Mouse (Mus musculus) MEL (cell line): ENCODE data around the gene Syce3. TPM values are rescaled to one million over a fixed set of nuclear protein-coding genes. Genes with fewer than 3 reads are reported as not detected.

ENCODE experiments used
- DNase-seq: peaks from one replicate; pipeline ENCODE4 v3.0.0; 2011; ENCODE audit warnings: low read depth, low spot score
- H3K27ac ChIP-seq: 2 replicates; pipeline ENCODE4 v1.5.1; 2012; ENCODE audit warnings: low read depth, mild to moderate bottlenecking, control low read depth, low read length, moderate library complexity; ENCODE audit not compliant: control insufficient read depth
- H3K27me3 ChIP-seq, 2 experiments: fragments of 150-350 bp in 1 of 2; sonication (generic) in 1 of 2; 2 replicates each; pipeline ENCODE4 v1.6.1; 2012; ENCODE audit warnings: low read length in 2 of 2, mild to moderate bottlenecking in 2 of 2, improper control_type of control experiment in 1 of 2, moderate library complexity in 1 of 2; ENCODE audit not compliant: insufficient read depth in 2 of 2, control insufficient read depth in 1 of 2
- H3K36me3 ChIP-seq, 2 experiments: 2 replicates each; pipeline ENCODE4 v1.6.1; 2012 to 2014; ENCODE audit warnings: low read length in 2 of 2, improper control_type of control experiment in 1 of 2, inconsistent platforms in 1 of 2, mild to moderate bottlenecking in 1 of 2; ENCODE audit not compliant: insufficient read depth in 2 of 2, control insufficient read depth in 1 of 2
- H3K4me1 ChIP-seq, 2 experiments: fragments of 150-350 bp in 1 of 2; sonication (generic) in 1 of 2; 2 replicates each; pipeline ENCODE4 v1.6.1; 2012; ENCODE audit warnings: low read length in 2 of 2, improper control_type of control experiment in 1 of 2, mild to moderate bottlenecking in 1 of 2; ENCODE audit not compliant: insufficient read depth in 2 of 2, control insufficient read depth in 1 of 2
- H3K4me3 ChIP-seq, 2 experiments: fragments of 150-350 bp in 1 of 2; sonication (generic) in 1 of 2; 2 replicates each; pipeline ENCODE4 v1.5.1; 2012; ENCODE audit warnings: low read depth in 2 of 2, low read length in 2 of 2, mild to moderate bottlenecking in 2 of 2, moderate library complexity in 2 of 2, control low read depth in 1 of 2, improper control_type of control experiment in 1 of 2; ENCODE audit not compliant: control insufficient read depth in 1 of 2, insufficient read depth in 1 of 2
- H3K79me2 ChIP-seq: 2 replicates; pipeline ENCODE4 v1.6.1; 2012; ENCODE audit warnings: mild to moderate bottlenecking, low read length, moderate library complexity; ENCODE audit not compliant: control insufficient read depth, poor library complexity, insufficient read depth
- H3K9ac ChIP-seq: 2 replicates; pipeline ENCODE4 v1.6.1; 2012; ENCODE audit warnings: low read depth, mild to moderate bottlenecking, control low read depth, low read length, moderate library complexity; ENCODE audit not compliant: control insufficient read depth, poor library complexity, severe bottlenecking
- H3K9me3 ChIP-seq: fragments of 150-350 bp; sonication (generic); replicated peaks from 2 replicates; pipeline ENCODE4 v1.6.1; 2012; ENCODE audit warnings: mild to moderate bottlenecking, low read length, improper control_type of control experiment, moderate library complexity; ENCODE audit not compliant: insufficient read depth
- BHLHE40 ChIP-seq: IDR thresholded peaks from 2 replicates; pipeline ENCODE4 v1.6.1; 2012; ENCODE audit warnings: low read depth, mild to moderate bottlenecking, inconsistent platforms, low read length, improper control_type of control experiment, borderline replicate concordance
- CHD1 ChIP-seq: IDR thresholded peaks from 2 replicates; pipeline ENCODE4 v1.6.1; 2012; ENCODE audit warnings: low read depth, mild to moderate bottlenecking, inconsistent platforms, low read length, improper control_type of control experiment
- CHD2 ChIP-seq: IDR thresholded peaks from 2 replicates; pipeline ENCODE4 v1.6.1; 2011; ENCODE audit warnings: low read length, improper control_type of control experiment
- E2F4 ChIP-seq: IDR thresholded peaks from 2 replicates; pipeline ENCODE4 v1.6.1; 2011; ENCODE audit warnings: low read depth, low read length, improper control_type of control experiment, borderline replicate concordance
- ELF1 ChIP-seq: IDR thresholded peaks from 2 replicates; pipeline ENCODE4 v1.6.1; 2014; ENCODE audit warnings: low read depth, mild to moderate bottlenecking, inconsistent platforms, low read length, improper control_type of control experiment, moderate library complexity
- GABPA ChIP-seq: IDR thresholded peaks from 2 replicates; pipeline ENCODE4 v1.6.1; 2012; ENCODE audit warnings: low read depth, mild to moderate bottlenecking, inconsistent platforms, low read length, improper control_type of control experiment, moderate library complexity
- GATA1 ChIP-seq: IDR thresholded peaks from 2 replicates; pipeline ENCODE4 v1.6.1; 2011; ENCODE audit warnings: low read depth, low read length, improper control_type of control experiment
- KAT2A ChIP-seq: conservative IDR thresholded peaks from 2 replicates; pipeline ENCODE4 v1.6.1; 2012; ENCODE audit warnings: low read depth, low read length, improper control_type of control experiment, inconsistent platforms
- MAX ChIP-seq: IDR thresholded peaks from 2 replicates; pipeline ENCODE4 v1.6.1; 2011; ENCODE audit warnings: low read length, improper control_type of control experiment
- MAZ ChIP-seq: IDR thresholded peaks from 2 replicates; pipeline ENCODE4 v1.6.1; 2012; ENCODE audit warnings: low read depth, mild to moderate bottlenecking, inconsistent platforms, low read length, improper control_type of control experiment
- MEF2A ChIP-seq: IDR thresholded peaks from 2 replicates; pipeline ENCODE4 v1.6.1; 2014; ENCODE audit warnings: low read depth, mild to moderate bottlenecking, inconsistent platforms, low read length, improper control_type of control experiment; ENCODE audit not compliant: poor library complexity, insufficient replicate concordance, severe bottlenecking; ENCODE audit errors: extremely low read depth
- MYB ChIP-seq: IDR thresholded peaks from 2 replicates; pipeline ENCODE4 v1.6.1; 2011; ENCODE audit warnings: mild to moderate bottlenecking, low read depth, low read length, improper control_type of control experiment
- NELFE ChIP-seq: IDR thresholded peaks from 2 replicates; pipeline ENCODE4 v1.6.1; 2011; ENCODE audit warnings: low read depth, low read length, improper control_type of control experiment
- NRF1 ChIP-seq: IDR thresholded peaks from 2 replicates; pipeline ENCODE4 v1.6.1; 2014; ENCODE audit warnings: low read depth, mild to moderate bottlenecking, inconsistent platforms, low read length, improper control_type of control experiment, moderate library complexity; ENCODE audit not compliant: poor library complexity, insufficient read depth, severe bottlenecking
- POLR2AphosphoS2 ChIP-seq: IDR thresholded peaks from 2 replicates; pipeline ENCODE4 v1.6.1; 2011; ENCODE audit warnings: low read length, improper control_type of control experiment
- POLR2AphosphoS5 ChIP-seq: IDR thresholded peaks from 2 replicates; pipeline ENCODE4 v1.6.1; 2012; ENCODE audit warnings: low read depth, borderline replicate concordance, mild to moderate bottlenecking, inconsistent platforms, low read length, moderate library complexity, mixed read lengths
- RAD21 ChIP-seq: IDR thresholded peaks from 2 replicates; pipeline ENCODE4 v1.6.1; 2011; ENCODE audit warnings: mild to moderate bottlenecking, low read depth, low read length, improper control_type of control experiment
- SIN3A ChIP-seq: IDR thresholded peaks from 2 replicates; pipeline ENCODE4 v1.6.1; 2012; ENCODE audit warnings: low read length, improper control_type of control experiment, inconsistent platforms
- SMC3 ChIP-seq: IDR thresholded peaks from 2 replicates; pipeline ENCODE4 v1.6.1; 2011; ENCODE audit warnings: low read depth, low read length, improper control_type of control experiment
- TBP ChIP-seq: IDR thresholded peaks from 2 replicates; pipeline ENCODE4 v1.8.0; 2011; ENCODE audit warnings: low read depth, low read length, improper control_type of control experiment
- UBTF ChIP-seq: IDR thresholded peaks from 2 replicates; pipeline ENCODE4 v1.6.1; 2012; ENCODE audit warnings: low read depth, mild to moderate bottlenecking, inconsistent platforms, low read length, improper control_type of control experiment, moderate library complexity, borderline replicate concordance; ENCODE audit not compliant: insufficient read depth
- ZC3H11A ChIP-seq: IDR thresholded peaks from 2 replicates; pipeline ENCODE4 v1.6.1; 2012; ENCODE audit warnings: low read depth, mild to moderate bottlenecking, inconsistent platforms, low read length, improper control_type of control experiment
- ZMIZ1 ChIP-seq: IDR thresholded peaks from 2 replicates; pipeline ENCODE4 v1.6.1; 2012; ENCODE audit warnings: low read depth, mild to moderate bottlenecking, inconsistent platforms, low read length, improper control_type of control experiment, moderate library complexity
- ZNF384 ChIP-seq: IDR thresholded peaks from 2 replicates; pipeline ENCODE4 v1.6.1; 2012; ENCODE audit warnings: low read depth, mild to moderate bottlenecking, inconsistent platforms, low read length, improper control_type of control experiment
- polyA plus RNA-seq, 2 experiments: library from polyadenylated mRNA; stranded (reverse) in 1 of 2; unstranded in 1 of 2; fragments of >175 nt in 1 of 2; fragments of >200 nt in 1 of 2; gene quantifications; 2 replicates each; pipeline versions ENCODE4 v1.2.1 to v1.2.4; 2012; ENCODE audit warnings: low replicate concordance in 2 of 2, low read depth in 1 of 2; ENCODE audit not compliant: insufficient read length in 2 of 2, insufficient read depth in 1 of 2, missing spikeins in 1 of 2
- total RNA-seq: library from RNA; depleted of rRNA; stranded (reverse); fragments of 300-350 nt; gene quantifications from 2 replicates; pipeline ENCODE4 v1.2.3, GENCODE M21; 2012

Gene Syce3
- total and polyA plus RNA-seq, 3 experiments, result 1.4 to 1.5 TPM; not detected in 1

DNA sequence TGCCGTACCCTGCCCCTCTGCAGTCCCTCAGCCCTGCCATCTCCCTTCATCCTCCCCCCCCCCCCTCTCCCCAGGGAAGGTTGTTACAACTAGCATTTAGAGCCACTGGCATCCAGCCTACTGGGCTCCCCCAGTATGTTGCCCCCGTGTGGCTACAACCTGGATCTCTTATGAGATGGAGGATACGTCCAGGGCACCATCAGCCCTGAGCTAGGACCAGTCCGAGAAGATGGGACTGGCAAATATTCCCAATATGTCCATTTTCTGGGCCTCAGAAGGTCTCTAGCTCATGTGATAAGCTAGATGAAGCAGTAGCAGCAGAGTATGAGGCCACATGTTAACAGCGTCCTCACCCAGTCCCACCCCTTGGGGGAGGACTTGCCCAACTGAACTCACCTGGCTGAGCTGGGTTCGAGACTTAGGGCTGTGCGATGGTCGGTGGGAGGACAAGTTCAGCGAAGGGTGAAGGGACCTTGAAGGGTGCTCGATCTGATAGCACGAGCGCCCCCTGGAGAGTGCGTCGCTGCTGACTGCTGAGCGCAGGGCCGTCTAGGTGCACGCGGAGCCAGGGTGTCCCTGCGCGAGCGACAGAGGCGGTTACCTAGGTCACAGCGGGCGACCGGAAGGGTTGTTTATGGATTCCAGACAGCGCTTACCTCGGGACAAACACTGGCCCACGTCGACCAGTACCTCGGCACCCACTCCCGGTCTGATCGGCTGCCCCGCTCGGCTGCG, 37.1 kb downstream of the Syce3 start (continued):
- TF ChIP-seq NRF1, result 0 out of 2 replicates have a peak, but pooled peaks have one; percentile 24
- no peak for TF ChIP-seq MAX
- TF ChIP-seq ELF1, result no peak
- TF ChIP-seq MEF2A, result no peak

GRCm38 (mm10) chr15:89372536-89372935, 37.8 kb downstream of the Syce3 start:
- Histone ChIP-seq H3K4me3 (peak overlapping the region; percentile 63 to 76), H3K79me2 (peaks cover 20% of the 10 kb centered on the region), H3K9ac (peak overlapping the region; percentile 90), H3K27ac (no peak overlapping the region), H3K27me3 (no peaks in the 10 kb centered on the region), H3K36me3 (peaks cover 3 to 5% of the 10 kb centered on the region in 2 experiments; a peak in 3 of 4 replicates), H3K9me3 (no peaks in the 10 kb centered on the region), H3K4me1 (0 out of 4 replicates have a peak, but pooled peaks cover 0 to 3% of the 10 kb centered on the region in 2 experiments)
- peak; percentile 31 for DNase-seq
- TF ChIP-seq POLR2AphosphoS5 (no peak), KAT2A (no peak), SIN3A (no peak), CHD1 (no peak), UBTF (no peak), RAD21 (no peak), GABPA (no peak), TBP (no peak), SMC3 (no peak), E2F4 (no peak), CHD2 (no peak), MYB (no peak), ZC3H11A (no peak), POLR2AphosphoS2 (no peak), MAZ (no peak), ZMIZ1 (no peak), GATA1 (no peak), NELFE (no peak), BHLHE40 (no peak), ZNF384 (no peak)
